Mouse (Mus musculus) hindbrain, postnatal 0 days (tissue): ENCODE data around the gene Agbl4. TPM values are rescaled to one million over a fixed set of nuclear protein-coding genes. Genes with fewer than 3 reads are reported as not detected.

Experiments
- ATAC-seq: fragments of 200-750 bp; cut with Nextera tagmentation; 2 replicates; pipeline ENCODE4 v1.8.0; 2017; ENCODE audit warnings: mild to moderate bottlenecking, moderate TSS enrichment, moderate library complexity
- DNase-seq: peaks from one replicate; pipeline ENCODE4 v3.0.0-alpha.2; 2015; ENCODE audit warnings: low spot score
- H3K27ac ChIP-seq: fragments of 300-500 bp; sonication (generic); 2 replicates; pipeline ENCODE4 v1.5.1; 2014; ENCODE audit warnings: mild to moderate bottlenecking
- H3K27me3 ChIP-seq: fragments of 300-500 bp; sonication (generic); 2 replicates; pipeline ENCODE4 v1.6.1; 2014; ENCODE audit warnings: low read length, mixed read lengths; ENCODE audit not compliant: insufficient read depth
- H3K36me3 ChIP-seq: fragments of 300-500 bp; sonication (generic); 2 replicates; pipeline ENCODE4 v1.6.1; 2014; ENCODE audit warnings: low read length, mixed read lengths; ENCODE audit not compliant: insufficient read depth
- H3K4me1 ChIP-seq: fragments of 300-500 bp; sonication (generic); 2 replicates; pipeline ENCODE4 v1.6.1; 2014; ENCODE audit warnings: antibody characterized with exemption, low read length, mixed read lengths; ENCODE audit not compliant: insufficient read depth
- H3K4me2 ChIP-seq: fragments of 300-500 bp; sonication (generic); 2 replicates; pipeline ENCODE4 v1.6.1; 2014; ENCODE audit warnings: low read depth, mild to moderate bottlenecking, low read length, moderate library complexity, mixed read lengths
- H3K4me3 ChIP-seq: fragments of 300-500 bp; sonication (generic); 2 replicates; pipeline ENCODE4 v1.5.1; 2014; ENCODE audit warnings: low read length
- H3K9ac ChIP-seq: fragments of 300-500 bp; sonication (generic); replicated peaks from 2 replicates; pipeline ENCODE4 v1.6.1; 2014; ENCODE audit warnings: mild to moderate bottlenecking, low read length, moderate library complexity, mixed read lengths
- H3K9me3 ChIP-seq: fragments of 300-500 bp; sonication (generic); 2 replicates; pipeline ENCODE4 v1.6.1; 2016; ENCODE audit warnings: low read length, mixed read lengths
- CTCF ChIP-seq: IDR thresholded peaks from 2 replicates; pipeline ENCODE4 v1.5.1; 2016; ENCODE audit warnings: antibody characterized with exemption, control low read depth, low read depth
- WGBS: fragments of 180-500 bp; shearing (Covaris S2); extraction: QIAGEN DNeasy Blood & Tissue Kit; methylation state at CpG from one replicate; pipeline ENCODE4 v1.1.7; 2014; 5-methylcytosine and 5-hydroxymethylcytosine counted together
- polyA plus RNA-seq: library from polyadenylated mRNA; unstranded; fragments of >200 nt; fragmentation: Nextera tagmentation; extraction: Ambion mirVana; gene quantifications from 2 replicates; pipeline ENCODE4 v1.2.1, GENCODE M21; 2015
- total RNA-seq: library from RNA; depleted of rRNA; stranded (reverse); fragments of >200 nt; gene quantifications from 2 replicates; pipeline ENCODE4 v1.2.3, GENCODE M21; 2014

Agbl4 gene
- total and polyA plus RNA-seq, 2 experiments from 2014 or later = 2.8 to 3.9 TPM

DNA sequence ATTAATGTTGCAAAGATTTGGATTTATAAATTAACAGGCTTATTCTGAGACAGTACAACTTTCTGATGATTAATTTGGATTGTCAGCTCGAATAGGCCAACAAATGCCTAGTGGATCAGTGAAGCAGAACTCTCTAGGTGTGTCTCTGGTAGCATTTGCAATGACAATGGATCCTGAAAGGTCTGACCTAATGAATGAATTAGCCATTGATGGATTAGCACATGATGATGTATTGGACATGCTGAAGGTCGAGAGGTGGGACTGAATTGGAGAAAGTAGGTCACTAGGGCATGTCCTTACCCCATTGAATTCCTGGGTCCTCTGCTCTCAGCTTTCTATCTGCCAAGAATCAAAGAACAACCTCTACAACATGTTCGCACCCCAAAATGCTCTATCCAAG is 1285.3 kb downstream of the Agbl4 start:
- TF ChIP-seq CTCF = no peak
- Histone ChIP-seq H3K9me3 (no peaks in the 10 kb centered on the region), H3K27ac (no peak overlapping the region), H3K4me3 (no peak overlapping the region), H3K9ac (no peak overlapping the region), H3K27me3 (no peaks in the 10 kb centered on the region), H3K4me2 (no peak overlapping the region), H3K4me1 (no peaks in the 10 kb centered on the region), H3K36me3 (no peaks in the 10 kb centered on the region)
- ATAC-seq = no peak
- WGBS = 85% methylated on average over 3 of the region's 3 CpGs
- no peak for DNase-seq

DNA sequence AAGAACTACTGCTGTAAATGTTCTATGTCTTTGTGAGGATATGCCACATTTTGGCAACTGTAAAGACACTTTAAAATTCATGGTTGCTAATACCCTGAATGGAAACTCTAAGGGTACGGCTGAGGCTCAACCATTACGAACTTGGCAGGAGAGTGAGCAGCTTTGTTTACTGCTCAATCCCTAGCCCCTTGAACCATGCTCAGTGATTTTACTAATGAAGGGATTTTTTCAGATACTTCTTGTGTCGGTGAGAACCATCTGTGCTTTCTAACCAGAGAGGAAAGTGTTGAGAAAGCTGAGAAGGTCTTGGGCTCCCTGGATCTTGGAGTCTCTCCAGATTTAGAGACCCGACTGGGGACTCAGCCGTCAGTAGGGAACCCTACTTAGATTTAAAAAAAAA is 1286.4 kb downstream of the Agbl4 start:
- DNase-seq (no peak), ATAC-seq (no peak)
- H3K9me3 ChIP-seq = no peaks in the 10 kb centered on the region
- H3K27ac ChIP-seq = no peak overlapping the region
- no peak overlapping the region for H3K4me3 ChIP-seq
- WGBS = 51% methylated on average over 5 of the region's 5 CpGs
- no peak overlapping the region for H3K9ac ChIP-seq
- no peak for TF ChIP-seq CTCF
- no peaks in the 10 kb centered on the region for H3K36me3 ChIP-seq
- no peaks in the 10 kb centered on the region for H3K4me1 ChIP-seq
- no peak overlapping the region for H3K4me2 ChIP-seq
- no peaks in the 10 kb centered on the region for H3K27me3 ChIP-seq

DNA sequence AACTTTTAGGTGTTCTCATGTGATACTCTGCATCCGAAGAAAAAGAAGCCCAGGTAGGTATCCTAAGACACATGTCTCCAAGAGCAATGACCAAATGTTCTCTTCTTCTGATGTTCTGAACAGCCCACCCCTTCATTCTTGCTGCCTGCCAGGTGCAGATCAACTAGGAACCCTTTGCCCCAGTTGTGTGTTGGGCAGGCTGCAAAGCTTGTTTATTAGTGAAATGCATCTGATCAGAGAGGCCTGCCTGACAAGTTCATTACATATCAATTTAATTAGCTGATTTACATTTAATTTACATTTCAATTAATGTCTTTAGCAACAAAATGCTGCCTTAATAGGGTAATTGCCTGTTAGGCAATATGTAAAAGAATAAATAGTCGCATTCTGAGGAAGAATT is 1288.5 kb downstream of the Agbl4 start:
- no peak overlapping the region for H3K4me2 ChIP-seq
- no peak for TF ChIP-seq CTCF
- no peak overlapping the region for H3K9ac ChIP-seq
- 74% methylated on average over 2 of the region's 2 CpGs for WGBS
- no peak overlapping the region for H3K27ac ChIP-seq
- no peak overlapping the region for H3K4me3 ChIP-seq
- no peaks in the 10 kb centered on the region for H3K36me3 ChIP-seq
- ATAC-seq (no peak), DNase-seq (no peak)
- no peaks in the 10 kb centered on the region for H3K4me1 ChIP-seq
- H3K27me3 ChIP-seq = no peaks in the 10 kb centered on the region
- H3K9me3 ChIP-seq = no peaks in the 10 kb centered on the region

GRCm38 (mm10) chr4:111686951-111687350 is 1289.5 kb downstream of the Agbl4 start:
- 7% methylated on average over 9 of the region's 9 CpGs for WGBS

GRCm38 (mm10) chr4:111687613-111688012 is 1290.2 kb downstream of the Agbl4 start:
- Histone ChIP-seq H3K27me3 (no peaks in the 10 kb centered on the region), H3K9me3 (no peaks in the 10 kb centered on the region), H3K4me2 (peak overlapping the region; percentile 53), H3K9ac (no peak overlapping the region; the same call in 1 of the 2 replicates), H3K27ac (no peak overlapping the region), H3K4me1 (no peaks in the 10 kb centered on the region), H3K4me3 (peak overlapping the region; percentile 10; the same call in 1 of the 2 replicates), H3K36me3 (no peaks in the 10 kb centered on the region)
- 20% methylated on average over 6 of the region's 6 CpGs for WGBS
- peak; percentile 90 for DNase-seq
- no peak for ATAC-seq
- TF ChIP-seq CTCF = peak; percentile 82

More at GRCm38 (mm10) chr4:111686951-111687350, 1289.5 kb downstream of the Agbl4 start:
- Histone ChIP-seq H3K27ac (no peak overlapping the region), H3K4me2 (peak overlapping the region; percentile 53), H3K9ac (no peak overlapping the region), H3K4me3 (no peak overlapping the region; the same call in 1 of the 2 replicates), H3K36me3 (no peaks in the 10 kb centered on the region), H3K27me3 (no peaks in the 10 kb centered on the region), H3K4me1 (no peaks in the 10 kb centered on the region), H3K9me3 (no peaks in the 10 kb centered on the region)
- TF ChIP-seq CTCF = peak; percentile 87
- peak; percentile 65 for ATAC-seq
- DNase-seq = peak; percentile 85

- Histone ChIP-seq H3K27me3 (no peaks in the 10 kb centered on the region), H3K9ac (no peak overlapping the region), H3K36me3 (no peaks in the 10 kb centered on the region), H3K4me1 (no peaks in the 10 kb centered on the region), H3K4me2 (no peak overlapping the region), H3K27ac (no peak overlapping the region), H3K4me3 (no peak overlapping the region), H3K9me3 (no peaks in the 10 kb centered on the region)
- TF ChIP-seq CTCF = no peak
- 20% methylated on average over 5 of the region's 5 CpGs for WGBS
- DNase-seq = peak; percentile 75
- peak; percentile 88 for ATAC-seq
These were observed 1293.6 kb downstream of the Agbl4 start for GRCm38 (mm10) chr4:111691057-111691543.

- Histone ChIP-seq H3K36me3 (no peaks in the 10 kb centered on the region), H3K4me2 (no peak overlapping the region), H3K9ac (no peak overlapping the region), H3K27me3 (no peaks in the 10 kb centered on the region), H3K27ac (no peak overlapping the region), H3K4me1 (no peaks in the 10 kb centered on the region), H3K9me3 (no peaks in the 10 kb centered on the region), H3K4me3 (no peak overlapping the region)
- 71% methylated on average over 1 of the region's 1 CpGs for WGBS
- no peak for TF ChIP-seq CTCF
- ATAC-seq (no peak), DNase-seq (no peak)
These were observed 1303.9 kb downstream of the Agbl4 start for GRCm38 (mm10) chr4:111701381-111701780.
